Mouse (Mus musculus) ZHBTc4 (cell line): Measurements from ENCODE around the gene Olfr776.
"Not testable (repeated sequence)": the region's sequence is repeated elsewhere in the genome, so short reads cannot be mapped to it uniquely, and the experiment has no call there.

Source experiments
- DNase-seq: peaks from one replicate; pipeline ENCODE4 v3.0.0-alpha.2; 2011; ENCODE audit warnings: low read depth, low spot score

Gene Olfr776

GRCm38 (mm10) chr10:129258827-129259226, at the start of gene Olfr776:
Gene Olfr776 (plus strand): TSS chr10:129259127.
- no peak for DNase-seq

DNA sequence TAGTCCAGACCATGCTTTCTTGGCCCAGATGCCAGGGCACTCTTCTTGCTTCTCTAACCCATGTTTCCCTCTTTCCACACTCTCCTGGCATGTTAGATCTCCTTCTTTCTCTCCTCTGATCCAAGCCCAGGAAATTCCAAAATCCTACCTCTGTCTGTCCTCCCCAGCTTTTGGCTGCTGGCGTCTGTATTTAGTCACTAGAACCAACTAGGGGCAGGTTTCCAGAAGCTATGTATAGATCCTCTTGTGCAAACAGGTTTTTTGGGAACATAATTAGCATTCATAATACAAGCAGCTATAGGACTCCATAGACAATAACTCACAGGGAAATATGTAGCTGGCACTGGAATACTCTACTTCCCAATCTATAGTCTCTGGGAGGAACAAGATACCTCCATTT, 28.2 kb upstream of the Olfr776 start:
- DNase-seq, result no peak

DNA sequence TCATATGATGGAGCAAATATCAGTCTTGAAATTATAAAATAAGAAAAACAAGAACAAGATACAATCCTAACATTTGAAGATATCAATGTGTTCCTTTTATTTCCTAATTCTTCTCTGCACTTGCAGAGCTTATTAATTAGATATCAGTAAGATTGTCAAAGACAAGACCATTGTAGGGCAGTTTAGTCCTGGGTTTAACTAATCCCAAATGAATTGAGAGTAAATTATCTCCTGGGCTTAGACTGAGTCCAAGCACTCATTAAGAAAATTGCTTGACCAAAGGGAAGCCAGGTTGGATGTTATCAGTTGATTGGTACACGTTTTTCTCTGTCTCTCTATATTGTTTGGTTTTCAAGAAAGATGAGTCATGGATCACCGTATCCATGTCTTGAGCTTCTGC, 23.0 kb upstream of the Olfr776 start, which contains the start of gene Olfr774:
Gene Olfr774, plus strand, starts transcription at position 301 of the 400 bp plus-strand sequence.
- DNase-seq, result no peak

DNA sequence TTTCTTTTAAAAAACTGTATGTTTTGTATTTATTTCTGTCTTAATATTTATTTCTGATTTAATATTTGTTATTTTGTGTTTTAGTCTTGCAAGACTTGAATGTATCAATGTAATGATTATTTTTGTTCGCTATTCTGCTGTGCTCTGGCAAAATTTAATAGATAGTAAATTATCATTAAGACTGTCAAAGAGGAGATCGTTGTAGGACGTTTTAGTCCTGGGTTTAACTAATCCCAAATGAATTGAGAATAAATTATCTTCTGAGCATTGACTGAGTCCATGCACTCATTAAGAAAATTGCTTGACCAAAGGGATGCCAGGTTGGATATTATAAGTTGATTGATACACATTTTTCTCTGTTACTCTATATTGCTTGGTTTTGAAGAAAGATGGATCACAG, 10.8 kb upstream of the Olfr776 start, which contains the start of gene Olfr775:
Gene Olfr775, plus strand, starts transcription at position 301 of the 400 bp plus-strand sequence.
- no peak for DNase-seq

- DNase-seq, result no peak
These were observed 12.2 kb downstream of the Olfr776 start, which contains the start of gene Olfr777 for GRCm38 (mm10) chr10:129271081-129271535. Gene Olfr777 (minus strand): TSS chr10:129271485.

DNA sequence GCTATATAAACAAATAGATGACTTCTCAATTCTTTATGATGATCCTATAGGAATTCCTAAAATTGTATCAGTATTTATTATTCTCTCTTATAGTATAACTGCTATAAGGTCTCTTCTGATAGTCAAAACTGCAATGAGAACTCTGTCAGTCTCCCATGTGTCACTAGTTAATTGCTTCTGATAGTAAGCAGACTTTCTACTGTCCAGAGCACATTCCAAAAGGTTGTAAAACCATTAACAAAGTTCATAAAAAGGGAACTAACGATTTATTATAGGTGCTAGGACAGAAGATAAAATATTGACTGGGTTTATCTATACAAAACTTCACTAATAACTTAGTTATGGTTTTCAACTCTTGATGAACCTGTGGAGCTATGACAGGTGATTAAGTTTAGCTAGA, 54.0 kb downstream of the Olfr776 start:
- DNase-seq, result not testable (repeated sequence)

DNA sequence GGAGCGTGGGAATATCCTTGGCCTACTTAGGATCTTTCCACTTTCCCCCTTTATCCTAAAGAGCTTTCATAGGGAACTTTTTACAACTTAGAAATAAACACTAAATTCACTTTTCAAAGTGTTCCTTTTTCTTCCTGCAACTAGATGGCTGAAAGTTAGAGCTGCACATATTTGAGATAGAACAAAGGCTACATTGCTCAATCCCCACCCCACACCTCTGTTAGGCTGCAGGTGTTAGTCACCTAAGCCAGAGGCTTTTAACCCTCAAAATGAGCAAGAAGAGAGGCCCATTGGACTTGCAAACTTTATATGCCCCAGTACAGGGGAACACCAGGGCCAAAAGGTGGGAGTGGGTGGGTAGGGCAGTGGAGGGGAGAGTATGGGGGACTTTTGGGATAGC, 54.6 kb downstream of the Olfr776 start:
- not testable (repeated sequence) for DNase-seq
